Mouse (Mus musculus) erythroblast, embryonic 14.5 days (primary cell): ENCODE measurements around the gene Numb. TPM values are rescaled to one million over a fixed set of nuclear protein-coding genes. Genes with fewer than 3 reads are reported as not detected.
A peak's percentile ranks its signal among the peaks of the same experiment; 100 is the strongest.

Source experiments
- H3K27me3 ChIP-seq: 2 replicates; pipeline ENCODE4 v1.6.1; 2012; ENCODE audit warnings: inconsistent platforms; ENCODE audit not compliant: control insufficient read depth
- H3K36me3 ChIP-seq: 2 replicates; pipeline ENCODE4 v1.6.1; 2012; ENCODE audit warnings: mild to moderate bottlenecking, inconsistent platforms; ENCODE audit not compliant: control insufficient read depth
- H3K4me1 ChIP-seq: 2 replicates; pipeline ENCODE4 v1.6.1; 2012; ENCODE audit warnings: inconsistent platforms; ENCODE audit not compliant: control insufficient read depth
- H3K4me3 ChIP-seq: replicated peaks from 2 replicates; pipeline ENCODE3; 2012; ENCODE audit warnings: moderate library complexity, mild to moderate bottlenecking, inconsistent platforms
- H3K9me3 ChIP-seq: 2 replicates; pipeline ENCODE4 v1.6.1; 2012; ENCODE audit warnings: low read length, inconsistent platforms, mixed read lengths; ENCODE audit not compliant: control insufficient read depth
- GATA1 ChIP-seq: IDR thresholded peaks from 2 replicates; pipeline ENCODE4 v1.6.1; 2012; ENCODE audit warnings: low read length, inconsistent platforms, mixed read lengths
- TAL1 ChIP-seq: IDR thresholded peaks from 3 replicates; pipeline ENCODE4 v1.6.1; 2012; ENCODE audit warnings: low read length, inconsistent platforms, mixed read lengths
- polyA plus RNA-seq: library from polyadenylated mRNA; stranded (reverse); fragments of >175 nt; gene quantifications from 2 replicates; pipeline ENCODE4 v1.2.3, GENCODE M21; 2012

The Numb gene
- polyA plus RNA-seq, 1 experiment = 0.85 TPM

GRCm38 (mm10) chr12:83765965-83766603, 155.7 kb downstream of the Numb start:
- no peaks in the 10 kb centered on the region for H3K36me3 ChIP-seq
- peaks cover 3% of the 10 kb centered on the region for H3K4me1 ChIP-seq
- TF ChIP-seq GATA1 = no peak
- TF ChIP-seq TAL1 = no peak
- H3K9me3 ChIP-seq = no peaks in the 10 kb centered on the region
- no peak overlapping the region for H3K4me3 ChIP-seq
- peaks cover 51% of the 10 kb centered on the region for H3K27me3 ChIP-seq

DNA sequence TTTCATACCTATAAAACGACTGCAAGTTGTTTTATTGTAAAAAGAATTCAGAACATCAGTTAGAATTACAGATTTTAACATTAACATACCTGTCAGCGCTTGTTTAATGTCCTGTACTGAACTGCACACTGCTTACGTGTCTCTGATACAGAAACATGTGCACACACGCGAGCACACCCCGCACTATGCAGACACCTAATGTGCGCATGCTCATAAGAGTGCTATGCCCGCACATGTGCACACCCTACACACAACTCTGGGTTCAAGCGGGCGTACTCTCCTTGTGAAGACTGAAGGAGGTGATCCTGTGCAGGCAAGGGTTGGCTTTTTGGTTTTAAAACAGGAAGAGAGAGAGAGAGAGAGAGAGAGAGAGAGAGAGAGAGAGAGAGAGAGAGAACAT, 157.2 kb downstream of the Numb start:
- no peak overlapping the region for H3K4me3 ChIP-seq
- H3K4me1 ChIP-seq = peaks cover 3% of the 10 kb centered on the region
- peaks cover 50% of the 10 kb centered on the region for H3K27me3 ChIP-seq
- H3K36me3 ChIP-seq = no peaks in the 10 kb centered on the region
- no peaks in the 10 kb centered on the region for H3K9me3 ChIP-seq
- no peak for TF ChIP-seq GATA1
- no peak for TF ChIP-seq TAL1

GRCm38 (mm10) chr12:83764044-83764365, 157.7 kb downstream of the Numb start:
- Histone ChIP-seq H3K27me3 (peaks cover 49% of the 10 kb centered on the region), H3K9me3 (no peaks in the 10 kb centered on the region), H3K4me3 (peak overlapping the region; percentile 24), H3K4me1 (peaks cover 3% of the 10 kb centered on the region), H3K36me3 (no peaks in the 10 kb centered on the region)
- TF ChIP-seq TAL1 = no peak
- no peak for TF ChIP-seq GATA1

GRCm38 (mm10) chr12:83763311-83764043, 158.3 kb downstream of the Numb start, which contains the start of gene Papln:
Gene Papln (plus strand): TSS chr12:83763634.
- H3K4me3 ChIP-seq = peak within 1 kb of the TSS; percentile 33
- H3K27me3 ChIP-seq = peaks cover 47% of the 10 kb centered on the region
- TF ChIP-seq TAL1 (no peak), GATA1 (no peak)
- H3K9me3 ChIP-seq = no peaks in the 10 kb centered on the region
- H3K36me3 ChIP-seq = no peaks in the 10 kb centered on the region
- peaks cover 3% of the 10 kb centered on the region for H3K4me1 ChIP-seq

DNA sequence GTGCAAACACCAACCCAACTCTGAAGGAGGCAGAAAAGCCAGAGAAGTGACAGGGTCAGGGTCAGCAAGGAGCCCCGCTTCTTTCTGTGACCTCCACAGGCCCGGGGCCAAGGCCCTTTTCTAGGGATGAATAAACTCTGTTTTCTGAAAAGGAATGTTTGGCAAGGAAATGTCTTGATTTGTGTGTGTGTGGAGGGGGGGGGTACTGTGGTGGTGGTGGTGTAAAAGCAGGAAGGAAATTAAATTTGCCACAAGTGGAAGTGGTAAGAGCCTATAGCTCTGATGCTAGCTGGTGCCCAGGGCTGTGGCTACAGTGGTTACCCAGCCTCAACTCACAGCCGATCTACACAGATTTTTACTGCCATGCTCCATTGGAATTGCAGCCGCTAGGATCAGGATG, 159.0 kb downstream of the Numb start:
- H3K4me1 ChIP-seq = peaks cover 3% of the 10 kb centered on the region
- H3K27me3 ChIP-seq = peaks cover 47% of the 10 kb centered on the region
- no peaks in the 10 kb centered on the region for H3K9me3 ChIP-seq
- H3K4me3 ChIP-seq = no peak overlapping the region
- TF ChIP-seq TAL1 = no peak
- no peak for TF ChIP-seq GATA1
- H3K36me3 ChIP-seq = no peaks in the 10 kb centered on the region

DNA sequence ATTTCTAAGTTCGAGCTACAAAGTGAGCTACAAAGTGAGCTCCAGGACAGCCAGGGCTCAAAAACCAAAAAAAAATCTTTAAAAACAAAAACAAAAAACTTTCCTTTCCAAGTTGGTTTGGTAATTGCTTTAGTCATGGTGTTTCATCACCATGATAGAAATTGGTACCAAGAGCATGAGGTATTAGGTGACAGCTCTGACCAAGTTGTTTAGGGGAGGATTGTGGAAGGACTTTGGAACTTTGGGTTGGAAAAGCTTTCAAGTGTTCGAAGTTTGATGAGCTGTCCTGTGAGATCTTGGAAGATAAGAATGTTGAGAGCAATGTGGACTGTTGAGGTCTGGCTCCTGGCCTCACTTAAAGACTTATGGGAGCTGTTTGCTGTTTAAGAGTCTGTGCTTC, 161.5 kb downstream of the Numb start:
- Histone ChIP-seq H3K27me3 (peaks cover 41% of the 10 kb centered on the region), H3K4me1 (peaks cover 3% of the 10 kb centered on the region)

DNA sequence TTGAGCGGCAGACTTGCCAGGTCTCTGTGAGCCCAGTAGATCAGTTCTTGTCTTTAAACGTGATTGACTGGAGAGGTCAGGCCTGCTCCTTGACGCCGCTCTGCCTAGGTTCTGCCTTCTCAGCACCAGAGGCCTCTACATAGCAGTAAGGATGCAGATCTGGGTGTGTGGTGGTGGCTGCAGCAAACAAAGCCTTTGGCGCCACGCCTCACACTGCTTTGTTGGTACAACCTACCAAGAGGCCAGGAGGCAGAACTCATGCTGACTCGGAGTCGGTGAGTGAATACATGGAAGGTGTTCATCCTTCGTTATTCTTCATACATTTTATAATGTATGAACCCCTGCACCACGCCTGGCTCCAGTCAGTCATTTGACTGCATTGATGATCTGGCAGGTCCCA, 163.0 kb downstream of the Numb start:
- Histone ChIP-seq H3K9me3 (no peaks in the 10 kb centered on the region), H3K27me3 (peaks cover 27% of the 10 kb centered on the region), H3K4me1 (peaks cover 1% of the 10 kb centered on the region; the same call in 1 of the 2 replicates), H3K4me3 (no peak overlapping the region), H3K36me3 (no peaks in the 10 kb centered on the region)
- TF ChIP-seq TAL1 = no peak
- no peak for TF ChIP-seq GATA1

More for the DNA sequence above, 161.5 kb downstream of the Numb start:
- no peak for TF ChIP-seq TAL1
- TF ChIP-seq GATA1 = no peak
- Histone ChIP-seq H3K9me3 (no peaks in the 10 kb centered on the region), H3K36me3 (no peaks in the 10 kb centered on the region), H3K4me3 (no peak overlapping the region)

GRCm38 (mm10) chr12:83752495-83752894, 169.2 kb downstream of the Numb start:
- TF ChIP-seq TAL1 = no peak
- no peak for TF ChIP-seq GATA1
- Histone ChIP-seq H3K36me3 (no peaks in the 10 kb centered on the region), H3K4me1 (no peaks in the 10 kb centered on the region), H3K4me3 (no peak overlapping the region), H3K9me3 (no peaks in the 10 kb centered on the region), H3K27me3 (no peaks in the 10 kb centered on the region)

DNA sequence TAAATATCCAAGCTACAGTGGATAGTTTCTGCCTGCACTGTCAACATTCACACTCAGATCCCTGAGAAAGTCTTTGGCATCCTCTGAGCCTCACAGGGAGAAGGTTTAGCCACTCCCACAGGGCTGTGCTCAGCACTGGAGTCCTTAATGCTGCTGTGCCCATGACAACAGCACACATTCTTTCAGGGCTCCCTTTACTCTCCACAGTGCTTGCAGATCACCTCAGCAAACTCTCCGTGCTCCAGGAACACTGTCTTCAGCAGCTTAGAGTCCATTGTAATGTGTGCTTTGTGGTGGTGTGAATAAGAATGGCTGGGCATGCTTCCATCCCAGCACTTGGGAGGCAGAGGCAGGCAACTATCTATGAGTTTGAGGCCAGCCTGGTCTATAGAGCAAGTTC, 172.5 kb downstream of the Numb start:
- no peaks in the 10 kb centered on the region for H3K36me3 ChIP-seq
- H3K9me3 ChIP-seq = no peaks in the 10 kb centered on the region
- H3K27me3 ChIP-seq = no peaks in the 10 kb centered on the region
- no peaks in the 10 kb centered on the region for H3K4me1 ChIP-seq
- TF ChIP-seq GATA1 (no peak), TAL1 (no peak)
- no peak overlapping the region for H3K4me3 ChIP-seq

Other genes starting within 250 kb of the Numb start
- gene Psen1, start 233.8 kb downstream of the Numb start, polyA plus RNA-seq = 0.53 and 0.65 TPM in 2 replicates
- not detected in 2 replicates for gene Papln, start 158.3 kb downstream of the Numb start, polyA plus RNA-seq
- gene Riox1, start 28.7 kb upstream of the Numb start, polyA plus RNA-seq = 0.49 and 0.98 TPM in 2 replicates
- not detected in 2 replicates for gene Heatr4, start 62.9 kb upstream of the Numb start, polyA plus RNA-seq
- gene Acot2, start 65.9 kb upstream of the Numb start, polyA plus RNA-seq = 0.05 TPM in 1 of 2 replicates, not detected in the other
- 0.01 and 0.05 TPM in 2 replicates for gene Acot1, start 87.6 kb upstream of the Numb start, polyA plus RNA-seq
- 0.01 and 0.06 TPM in 2 replicates for gene Acot4, start 116.4 kb upstream of the Numb start, polyA plus RNA-seq
- gene Gm49366, start 117.0 kb upstream of the Numb start, polyA plus RNA-seq = not detected in 2 replicates
- gene Acot3, start 130.2 kb upstream of the Numb start, polyA plus RNA-seq = 0.02 and 0.05 TPM in 2 replicates
- gene Acot5, start 147.4 kb upstream of the Numb start, polyA plus RNA-seq = not detected in 2 replicates
- not detected in 2 replicates for gene Acot6, start 178.7 kb upstream of the Numb start, polyA plus RNA-seq
- not detected in 2 replicates for gene Dnal1, start 192.4 kb upstream of the Numb start, polyA plus RNA-seq
- gene Pnma1, start 226.6 kb upstream of the Numb start, polyA plus RNA-seq = 0.02 and 0.03 TPM in 2 replicates